Mouse (Mus musculus) left cerebral cortex, adult 8-10 months (tissue): Measurements from ENCODE around the gene Rab4b. TPM values are rescaled to one million over a fixed set of nuclear protein-coding genes. Genes with fewer than 3 reads are reported as not detected.
A peak's percentile ranks its signal among the peaks of the same experiment; 100 is the strongest.

Source experiments
- DNase-seq, 2 experiments: peaks; one replicate each; pipeline ENCODE4 v3.0.0; 2022; ENCODE audit warnings: low spot score in 2 of 2
- total RNA-seq, 4 experiments: library from RNA; stranded (reverse); gene quantifications; 2 replicates each; pipeline ENCODE4 v1.2.4; 2022

The Rab4b gene
- total RNA-seq, 4 experiments from 2014 or later = 94.2 to 108 (median 101) TPM

DNA sequence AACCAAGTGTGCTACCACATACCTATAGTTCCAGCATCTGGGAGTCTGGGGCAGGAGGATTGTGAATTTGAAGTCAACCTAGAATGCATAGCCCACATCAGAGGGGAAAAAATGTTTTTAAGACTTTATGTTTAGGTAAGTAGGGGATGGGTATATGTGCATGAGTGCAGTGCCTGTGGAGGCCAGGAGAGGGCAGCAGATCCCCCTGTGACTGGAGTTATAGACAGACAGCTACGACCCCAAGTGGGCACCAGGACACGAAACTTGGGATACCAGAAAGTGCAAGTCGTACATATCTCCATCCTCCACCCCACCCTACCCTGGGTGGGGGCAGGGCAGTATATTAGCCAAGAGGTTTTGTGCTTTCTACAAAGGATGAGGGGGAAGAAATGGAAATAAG lies 6.3 kb upstream of the Rab4b start:
- DNase-seq = no peak

DNA sequence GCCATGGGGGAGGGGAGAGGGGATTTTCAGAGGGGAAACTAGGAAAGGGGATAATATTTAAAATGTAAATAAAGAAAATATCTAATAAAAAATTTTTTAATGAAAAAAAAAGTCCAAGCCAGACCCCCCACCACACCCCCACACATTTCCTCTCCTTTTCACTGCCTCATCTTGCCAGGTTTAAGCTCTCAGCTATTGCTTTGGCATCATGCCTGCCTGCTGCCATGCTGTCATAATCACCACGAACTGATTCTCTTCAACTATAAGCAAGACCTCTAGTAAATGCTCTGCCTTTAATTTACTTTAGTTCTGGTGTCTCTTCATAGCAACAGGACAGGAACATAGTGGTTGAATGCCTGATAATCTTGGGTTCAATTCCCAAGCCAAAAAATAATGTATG lies 3.8 kb upstream of the Rab4b start:
- no peak for DNase-seq

DNA sequence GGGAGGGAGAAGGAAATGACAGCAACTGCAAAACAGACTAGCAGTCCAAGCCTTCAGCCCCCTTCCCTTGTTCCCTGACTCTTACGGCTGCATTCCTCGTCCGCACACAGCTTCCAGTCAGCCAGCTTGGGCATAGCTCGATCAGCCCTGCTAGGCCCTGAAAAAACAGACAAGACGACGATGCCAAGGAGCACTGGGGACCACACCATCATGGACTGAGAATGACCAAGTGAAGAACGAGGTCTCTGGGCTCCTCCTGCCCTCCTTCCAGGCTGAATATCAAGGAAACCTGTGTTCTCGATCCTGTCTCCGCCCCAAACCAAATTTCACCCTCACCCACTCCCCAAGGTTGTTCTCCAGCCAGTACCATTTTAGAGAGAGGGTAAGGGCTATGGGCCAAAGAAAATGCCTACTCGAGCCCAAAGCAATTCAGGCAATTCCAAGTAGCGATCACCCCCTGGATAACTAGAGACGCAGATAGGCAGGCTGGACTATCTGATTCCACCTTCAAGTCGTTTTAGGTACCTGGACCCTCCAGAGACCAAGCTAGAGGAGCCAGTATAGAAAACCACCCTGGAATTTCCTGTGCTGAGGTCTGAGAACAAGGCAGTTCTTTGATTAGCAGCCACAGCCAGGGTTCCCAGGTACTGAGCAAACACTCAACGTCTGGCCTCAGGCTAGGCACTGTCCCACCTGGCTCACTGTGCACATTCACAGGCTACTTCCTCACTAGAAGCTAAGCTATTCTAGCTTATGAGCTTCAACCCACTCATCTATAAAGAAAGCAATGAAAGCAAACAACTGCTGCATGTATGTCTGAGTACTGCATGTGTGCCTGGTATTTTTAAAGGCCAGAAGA lies 2.4 kb upstream of the Rab4b start, which contains the start of the genes Gm21983 and Mia:
Gene Gm21983 (minus strand): TSS at position 250 of the 859 bp plus-strand sequence.
Gene Mia (minus strand): TSS at position 321 of the 859 bp plus-strand sequence.
- no peak for DNase-seq

DNA sequence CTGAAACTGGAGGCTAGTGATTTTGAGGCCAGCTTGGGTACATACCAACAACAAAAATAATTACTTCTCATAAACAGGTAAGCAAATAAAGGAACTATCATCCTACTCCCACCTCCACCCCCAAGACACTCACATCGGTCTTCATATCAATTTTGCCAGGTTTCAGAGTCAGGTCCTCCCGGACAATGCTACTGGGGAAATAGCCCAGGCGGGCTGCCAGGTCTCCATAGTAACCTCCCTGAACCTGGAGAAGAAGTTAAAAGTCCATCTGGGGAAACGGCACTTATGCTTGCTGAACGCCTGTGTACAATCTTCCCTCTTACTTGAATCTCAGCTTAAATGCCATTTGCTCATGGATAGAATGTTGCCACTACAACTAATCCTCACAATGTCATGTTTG lies 1.3 kb upstream of the Rab4b start:
- DNase-seq = no peak

DNA sequence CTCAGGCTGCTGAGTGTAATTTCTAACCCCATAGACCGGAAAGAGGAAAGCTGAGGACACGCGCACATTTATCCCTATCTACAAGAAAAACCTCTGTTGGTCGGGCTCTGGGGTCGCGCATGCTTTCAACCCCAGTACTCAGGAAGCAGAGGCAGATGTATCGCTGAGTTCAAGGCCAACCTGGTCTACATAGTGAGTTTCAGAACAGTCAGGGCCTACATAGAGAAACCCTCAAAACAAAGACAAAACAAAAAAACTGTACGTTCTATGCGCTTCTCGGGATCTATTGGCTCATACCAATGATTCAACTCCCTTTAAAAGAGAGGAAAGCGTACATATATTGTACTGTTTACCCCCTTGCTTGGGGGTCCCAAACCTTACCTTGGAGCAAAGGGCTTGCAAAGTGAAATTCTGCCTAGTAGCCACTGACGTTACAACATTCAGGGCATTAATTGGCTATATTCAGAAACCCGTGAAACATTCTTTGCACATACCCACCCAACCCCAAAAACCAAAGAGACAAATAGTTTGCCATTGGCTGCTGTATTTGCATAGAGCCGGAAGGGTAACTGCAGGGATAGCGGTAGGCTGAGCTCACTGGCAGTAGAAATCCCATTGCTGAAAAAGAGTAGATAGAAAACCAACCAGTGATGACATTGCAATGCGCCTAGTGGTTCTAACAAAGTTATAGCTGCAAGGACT lies 672 bp upstream of the Rab4b start:
- DNase-seq = no peak

DNA sequence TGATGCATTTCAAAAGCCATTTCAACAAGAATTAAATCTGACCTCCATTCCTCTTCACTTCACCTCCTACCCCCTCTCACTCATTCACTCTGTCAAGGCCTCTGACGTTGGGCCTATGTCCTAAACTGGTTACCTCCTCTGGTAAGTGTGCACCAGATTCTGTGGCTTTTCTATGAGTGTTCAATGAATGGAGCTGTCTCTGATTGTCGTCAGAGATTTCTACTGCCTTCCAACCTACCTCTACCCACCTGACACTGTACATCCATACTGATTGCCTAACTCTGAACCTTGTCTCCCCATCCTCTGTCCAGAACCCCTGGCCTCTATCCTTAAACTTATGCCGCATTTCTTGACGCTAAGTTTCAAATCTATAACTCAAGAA lies 763 bp downstream of the Rab4b start:
- DNase-seq = no peak

DNA sequence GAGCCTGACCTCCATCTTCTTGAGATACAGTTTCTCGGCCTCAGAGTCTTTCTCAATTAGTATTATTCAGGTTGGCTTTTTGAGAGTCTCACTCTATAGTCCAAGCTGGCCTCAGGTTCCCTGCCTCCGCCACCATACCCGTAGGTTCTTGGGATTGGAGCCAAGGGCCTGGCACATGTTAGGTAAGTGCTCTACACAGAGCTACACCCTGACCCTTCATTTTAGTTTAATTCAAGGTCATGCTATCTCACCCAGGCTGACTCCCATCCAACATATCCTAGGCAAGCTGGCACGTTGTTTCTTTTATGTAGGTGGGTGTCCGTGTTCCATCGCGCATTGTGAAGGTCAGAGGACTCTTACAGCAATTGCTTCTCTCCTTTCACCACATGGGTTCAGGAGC lies 3.8 kb downstream of the Rab4b start:
- DNase-seq = no peak

DNA sequence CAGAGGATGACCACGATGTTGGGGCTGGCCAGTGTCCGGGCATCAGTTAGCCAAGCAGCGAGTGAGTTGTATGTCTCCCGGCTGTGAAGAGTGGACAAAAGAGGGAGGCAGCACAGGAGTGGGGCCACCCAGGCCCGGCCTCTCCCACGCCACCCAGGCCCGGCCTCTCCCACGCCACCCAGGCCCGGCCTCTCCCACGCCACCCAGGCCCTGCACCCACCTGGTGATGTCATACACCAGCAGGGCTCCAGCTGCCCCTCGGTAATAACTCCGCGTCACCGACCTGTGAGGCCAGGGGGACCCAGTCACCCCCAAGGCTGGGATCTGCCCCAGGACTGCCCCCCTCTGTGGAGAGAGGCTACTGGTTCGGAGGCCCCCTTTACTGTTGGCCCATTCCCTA lies 4.2 kb downstream of the Rab4b start:
- no peak for DNase-seq

DNA sequence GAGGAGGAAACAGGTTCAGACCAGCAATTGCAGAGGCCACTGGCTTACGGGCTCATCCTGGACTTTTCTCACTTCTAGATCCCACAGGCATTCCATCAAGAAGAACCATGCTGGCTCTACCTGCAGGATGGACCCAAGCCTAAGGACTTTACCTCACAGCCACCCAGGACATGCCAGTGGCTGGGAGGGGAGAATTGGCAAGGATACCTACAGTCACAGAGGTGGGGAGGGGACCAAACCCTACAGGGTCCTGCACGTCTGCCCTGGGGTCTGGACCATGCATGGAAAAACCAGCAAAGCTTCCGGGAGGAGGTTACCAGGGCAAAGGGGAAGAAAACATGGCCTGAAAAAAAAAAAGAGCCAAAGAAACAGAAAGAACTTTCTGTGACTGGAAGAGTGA lies 7.7 kb downstream of the Rab4b start:
- DNase-seq = no peak

DNA sequence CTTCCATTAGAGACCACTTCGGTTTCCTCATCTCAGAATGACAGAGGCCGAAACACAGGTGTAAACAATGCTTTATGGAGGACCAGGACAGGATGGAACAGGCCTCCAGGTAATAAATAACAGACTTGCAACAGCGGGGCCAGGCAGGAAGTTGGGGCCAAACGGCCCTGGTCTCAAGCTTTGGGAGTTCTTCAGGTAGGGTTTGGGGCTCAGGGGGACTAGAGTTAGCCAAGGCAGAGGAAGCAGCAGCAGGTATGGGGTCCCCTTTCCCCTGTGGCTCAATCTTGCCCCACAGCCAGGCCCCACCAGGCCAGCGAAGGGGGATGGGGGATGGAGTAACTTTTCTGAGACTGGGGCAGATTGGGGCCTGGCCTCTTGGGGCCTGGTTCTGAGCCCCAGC lies 10.3 kb downstream of the Rab4b start:
- no peak for DNase-seq

DNA sequence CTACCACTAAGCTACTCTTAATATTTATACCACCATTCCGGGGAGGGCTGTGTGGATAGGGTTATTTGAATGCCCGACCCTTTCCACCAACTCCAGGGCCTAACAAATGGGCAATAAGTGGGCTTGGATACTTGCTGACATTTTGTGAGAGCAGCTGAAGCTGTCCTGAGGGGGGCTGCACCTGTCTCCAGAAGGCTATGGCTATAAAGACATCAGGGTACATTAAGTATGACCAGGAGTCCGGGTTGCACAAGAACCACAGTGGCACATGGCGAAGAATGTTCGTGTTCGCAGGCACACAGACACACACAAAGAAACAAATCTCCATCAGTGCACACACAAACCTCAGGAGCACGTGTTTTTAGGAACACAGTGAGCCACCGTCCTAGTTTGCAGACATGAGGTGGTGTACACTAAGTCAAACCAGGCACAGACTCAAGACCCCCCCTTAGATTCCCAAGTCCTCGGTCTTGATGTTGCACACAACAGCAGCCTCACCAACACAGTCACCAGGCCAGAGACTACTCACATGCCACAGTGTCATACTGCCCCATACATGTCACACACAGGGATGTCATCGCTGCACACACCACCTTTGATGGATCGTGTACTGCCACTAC lies 11.1 kb downstream of the Rab4b start:
- no peak for DNase-seq

DNA sequence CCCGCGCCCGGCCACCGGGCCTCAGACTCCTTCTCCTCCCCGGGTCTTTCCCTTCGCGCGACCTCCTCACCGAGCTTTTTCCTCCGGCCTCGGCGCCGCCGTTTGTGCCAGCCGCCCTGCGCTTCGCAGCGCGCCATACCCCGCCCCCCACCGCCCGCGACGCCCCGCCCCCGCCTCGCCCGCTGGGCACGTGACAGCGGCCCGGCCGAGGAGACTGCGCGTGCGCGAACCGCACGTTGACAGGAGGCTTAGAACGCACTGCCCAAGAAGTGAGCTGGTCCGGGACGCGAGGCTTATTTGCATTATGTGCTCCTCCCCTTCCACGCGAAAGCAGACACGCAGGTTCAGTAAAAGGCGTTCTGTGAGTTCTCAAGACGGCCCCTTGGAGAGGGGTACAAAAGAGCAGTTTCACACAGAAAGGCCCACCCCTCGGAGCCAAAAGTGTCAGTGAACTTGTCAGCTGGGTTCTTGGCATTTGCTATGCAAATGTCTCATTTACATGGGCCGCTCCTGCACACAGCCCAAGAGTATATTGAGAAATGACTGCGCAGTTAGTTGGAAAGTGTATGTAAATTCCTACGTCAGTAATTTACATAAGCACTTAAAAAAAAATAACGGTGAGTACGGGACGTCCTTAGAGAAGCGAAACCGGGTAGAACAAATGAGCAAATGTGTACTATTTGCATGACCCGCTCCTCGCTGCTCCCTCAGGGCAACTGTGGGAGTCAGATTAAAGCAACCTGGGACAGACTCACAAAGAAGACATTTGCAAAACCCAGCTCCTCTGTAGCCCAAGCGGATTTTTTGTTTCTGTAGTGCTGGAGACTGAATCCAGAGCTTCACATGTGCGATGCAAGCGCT lies 11.9 kb downstream of the Rab4b start, which contains the start of gene Egln2:
Gene Egln2 (minus strand): TSS at position 189 of the 861 bp plus-strand sequence.
- peak; percentile 88 to 94 for DNase-seq

DNA sequence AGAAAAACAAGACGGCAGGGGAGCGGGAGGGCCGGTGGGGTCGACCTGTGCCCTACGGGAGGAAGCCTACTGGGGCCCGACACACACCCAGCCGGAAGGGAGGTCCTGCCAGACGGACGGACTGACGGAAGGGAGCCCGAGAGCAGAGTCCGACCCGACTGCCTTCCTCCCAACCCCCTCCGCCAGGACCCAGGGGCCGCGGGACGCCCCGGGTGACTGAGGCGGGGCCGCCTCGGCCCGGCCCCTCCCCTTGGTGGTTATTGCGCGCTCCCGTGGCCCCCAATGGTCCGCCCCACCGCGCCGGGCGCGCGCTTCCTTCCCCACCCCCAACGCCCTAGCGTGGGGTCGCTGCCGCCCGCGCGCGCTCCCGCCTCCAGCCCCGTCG lies 12.5 kb downstream of the Rab4b start:
- peak; percentile 45 to 73 for DNase-seq

DNA sequence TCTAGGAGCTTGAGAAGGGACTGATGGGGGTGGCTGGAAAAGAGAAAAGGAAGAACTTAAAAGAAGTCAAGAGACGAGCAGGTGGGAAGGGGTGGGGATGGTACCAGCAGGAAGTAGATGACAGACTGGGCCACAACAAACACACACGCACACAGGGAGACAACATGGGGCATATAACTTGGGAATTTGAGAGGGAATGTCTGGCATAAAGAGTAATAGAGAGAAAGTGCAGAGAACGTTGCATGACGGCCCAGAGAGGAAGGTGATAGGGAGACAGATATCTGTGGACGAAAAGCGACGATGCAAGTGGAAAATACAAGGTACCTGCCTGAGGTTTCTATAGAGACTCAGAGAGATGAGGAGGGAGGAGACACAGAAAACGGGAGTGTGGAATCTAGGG lies 13.0 kb downstream of the Rab4b start:
- no peak for DNase-seq

DNA sequence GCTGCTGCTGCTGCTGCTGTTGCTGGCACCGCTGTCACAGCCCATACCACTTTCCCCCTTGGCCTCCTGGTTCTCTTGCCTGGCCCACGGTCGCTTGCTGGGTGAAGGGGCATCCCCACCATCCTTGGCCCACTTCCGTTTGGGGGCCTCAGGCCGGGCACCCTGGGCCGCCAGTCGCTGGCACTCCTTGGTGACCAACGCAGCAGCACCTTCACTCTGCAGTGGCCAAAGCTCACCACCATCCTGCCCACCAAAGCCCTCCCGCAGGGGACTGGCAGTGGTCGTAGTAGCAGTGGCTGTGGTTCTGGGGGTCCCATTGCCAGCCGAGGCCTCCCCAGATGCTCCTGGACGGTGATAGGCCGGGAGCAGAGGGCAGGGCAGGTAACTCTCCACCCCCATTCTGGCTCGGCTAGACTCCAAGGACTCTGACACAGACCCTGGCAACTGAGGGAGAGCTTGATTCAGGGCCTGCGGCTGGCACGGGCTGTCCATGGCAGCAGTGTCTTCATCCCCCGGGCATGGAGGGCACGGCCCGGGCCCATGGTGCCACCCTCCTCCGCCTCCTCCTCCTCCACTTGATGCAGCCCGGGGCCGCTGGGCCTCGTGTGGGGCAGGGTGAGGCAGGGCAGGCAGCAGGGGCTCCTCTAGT lies 13.6 kb downstream of the Rab4b start:
- peak in 1 of 2 experiments; percentile 50 for DNase-seq

DNA sequence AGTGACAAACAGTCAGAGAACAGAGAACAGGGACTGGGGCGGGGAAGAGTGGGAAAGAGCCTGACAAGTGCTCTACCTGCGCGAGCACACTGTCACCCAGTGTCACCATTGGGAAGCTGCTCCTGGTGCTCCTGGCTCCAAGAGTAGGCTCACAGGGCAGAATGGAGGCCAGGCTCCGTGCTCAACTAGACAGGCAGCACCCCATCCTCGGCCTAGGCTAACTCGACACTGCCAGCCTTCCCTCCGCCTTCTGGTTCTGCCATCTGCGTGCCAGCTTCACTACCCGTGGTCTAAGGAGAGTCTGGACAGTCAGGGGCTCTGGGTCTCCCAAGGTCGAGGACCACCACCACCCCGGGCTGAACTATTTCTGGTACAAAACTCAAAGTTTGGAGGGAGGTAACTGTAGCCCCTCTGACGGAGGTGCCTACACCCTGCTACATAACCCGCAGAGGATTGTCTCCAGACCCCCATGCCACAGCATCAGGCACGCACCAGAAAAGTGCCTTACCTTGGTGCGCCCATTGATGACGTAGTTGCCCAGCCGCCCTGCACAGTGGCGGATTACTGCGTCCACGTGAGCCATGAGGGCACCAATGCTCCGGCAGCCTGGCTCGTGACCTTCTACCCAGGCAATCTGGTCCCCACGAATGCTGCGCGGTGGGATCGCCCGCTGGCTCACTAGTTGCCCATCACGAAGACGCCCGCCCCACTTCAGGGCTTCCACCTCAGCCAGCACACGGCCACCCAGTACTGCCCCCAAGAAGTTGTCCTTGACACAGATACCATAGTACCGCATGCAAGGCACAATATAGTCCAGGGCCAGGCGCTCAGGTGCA lies 14.4 kb downstream of the Rab4b start:
- no peak for DNase-seq

DNA sequence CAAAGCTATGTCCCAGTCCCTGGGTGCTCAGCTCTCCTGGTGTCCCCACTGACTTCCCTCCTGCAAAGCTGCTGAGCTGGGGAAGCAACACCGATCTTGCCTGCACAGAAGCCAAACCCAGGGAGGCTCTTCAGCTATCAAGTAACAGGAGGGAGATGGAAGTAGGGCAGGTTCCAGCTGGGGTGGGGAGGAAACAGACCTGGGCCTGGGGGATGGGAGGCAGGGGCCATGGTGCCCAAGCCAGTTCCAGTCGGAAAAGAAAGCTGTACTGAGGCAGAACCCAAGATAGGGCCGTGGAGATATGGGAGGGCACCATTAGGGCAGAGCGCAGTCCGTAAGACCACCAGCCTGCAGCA lies 15.3 kb downstream of the Rab4b start:
- DNase-seq = no peak

DNA sequence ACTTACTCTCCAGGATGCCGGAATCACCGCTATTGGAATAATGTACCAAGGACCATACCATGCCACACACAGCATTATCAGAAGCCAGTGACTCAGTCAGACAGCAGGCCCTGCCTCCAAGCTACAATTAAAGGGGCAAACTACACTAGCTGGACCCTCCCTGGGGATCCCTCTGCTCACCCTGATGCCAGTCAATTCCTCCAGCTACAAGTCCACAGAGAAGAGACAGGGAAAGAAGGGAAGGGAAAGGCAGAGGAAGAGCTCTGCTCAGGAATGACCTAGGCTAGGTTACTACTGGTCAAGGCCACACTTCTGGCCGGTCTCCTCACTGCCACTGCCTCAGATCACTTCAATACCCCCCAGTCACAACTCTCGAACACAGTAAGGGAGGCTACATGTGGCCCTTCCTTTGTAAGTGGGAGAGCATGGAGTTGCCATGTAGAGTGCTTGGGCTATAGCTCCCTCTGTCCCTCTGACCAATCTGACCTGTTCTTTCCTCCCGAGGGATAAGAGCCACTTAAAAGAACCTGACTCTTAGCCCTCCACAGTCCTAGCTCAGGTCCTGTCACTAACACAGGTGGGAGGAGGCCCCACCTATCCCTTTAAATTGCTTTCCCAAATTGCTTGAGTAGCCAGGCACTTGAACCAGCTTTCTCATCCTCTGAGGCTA lies 15.8 kb downstream of the Rab4b start:
- no peak for DNase-seq

DNA sequence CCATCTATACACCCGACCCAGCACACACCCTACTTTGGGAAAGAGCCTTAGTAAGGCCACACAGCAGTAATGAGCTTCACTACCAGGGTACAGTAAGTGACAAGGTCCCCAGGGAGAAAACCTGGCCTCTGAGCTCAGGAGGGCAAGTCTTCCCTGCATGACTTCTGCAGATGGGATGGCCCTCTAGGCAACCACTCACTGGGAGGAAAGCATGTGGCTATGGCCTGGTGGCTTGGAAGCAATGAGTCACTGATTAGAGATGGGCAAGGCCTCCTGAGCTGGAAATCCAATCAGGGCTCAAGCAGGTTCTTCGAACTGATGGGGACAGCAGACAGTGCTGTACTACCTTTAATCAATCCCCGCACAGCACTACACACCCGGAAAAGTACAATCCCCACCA lies 17.0 kb downstream of the Rab4b start:
- DNase-seq = no peak
